Mouse (Mus musculus): ENCODE data around the gene Prdm11. TPM values are rescaled to one million over a fixed set of nuclear protein-coding genes. Genes with fewer than 3 reads are reported as not detected.

The Prdm11 gene
- total and polyA plus RNA-seq, 2 experiments from 2014 or later: 2.6 to 12.2 TPM

- no peak for TF ChIP-seq CTCF (IDR thresholded peaks at IDR 0.05)
- ATAC-seq (ENCODE audit: low FRiP score) (no peak), DNase-seq (ENCODE audit: low spot score) (no peak)
- Histone ChIP-seq H3K9ac (replicated peaks; ENCODE audit: low read length, poor library complexity, severe bottlenecking) (no peak overlapping the region), H3K4me1 (ENCODE audit: insufficient read depth, low read length) (peaks cover 5% of the 10 kb centered on the region; the same call in 1 of the 2 replicates), H3K4me2 (ENCODE audit: low read depth, low read length, poor library complexity, severe bottlenecking) (no peak overlapping the region), H3K4me3 (ENCODE audit: low read depth, low read length) (no peak overlapping the region), H3K27ac (ENCODE audit: low read depth, low read length) (no peak overlapping the region), H3K9me3 (ENCODE audit: low read length) (no peaks in the 10 kb centered on the region), H3K27me3 (ENCODE audit: insufficient read depth, low read length) (no peaks in the 10 kb centered on the region), H3K36me3 (ENCODE audit: insufficient read depth, low read length) (peaks cover 23% of the 10 kb centered on the region)
- 90% methylated on average over 7 of the region's 7 CpGs for WGBS
These were observed 61.5 kb downstream of the Prdm11 start for GRCm38 (mm10) chr2:92984321-92985108.

GRCm38 (mm10) chr2:92983273-92983620 lies 62.7 kb downstream of the Prdm11 start:
- DNase-seq (ENCODE audit: low spot score): no peak
- TF ChIP-seq CTCF (IDR thresholded peaks at IDR 0.05): no peak
- Histone ChIP-seq H3K4me3 (ENCODE audit: low read depth, low read length) (no peak overlapping the region), H3K4me2 (ENCODE audit: low read depth, low read length, poor library complexity, severe bottlenecking) (no peak overlapping the region), H3K27me3 (ENCODE audit: insufficient read depth, low read length) (no peaks in the 10 kb centered on the region), H3K9me3 (ENCODE audit: low read length) (no peaks in the 10 kb centered on the region), H3K27ac (ENCODE audit: low read depth, low read length) (no peak overlapping the region), H3K9ac (replicated peaks; ENCODE audit: low read length, poor library complexity, severe bottlenecking) (no peak overlapping the region), H3K36me3 (ENCODE audit: insufficient read depth, low read length) (peaks cover 30% of the 10 kb centered on the region), H3K4me1 (ENCODE audit: insufficient read depth, low read length) (peaks cover under 1% of the 10 kb centered on the region; the same call in 1 of the 2 replicates)
- no peak for ATAC-seq (ENCODE audit: low FRiP score)
- WGBS: 84% methylated on average over 4 of the region's 4 CpGs

GRCm38 (mm10) chr2:92982591-92983272 lies 63.2 kb downstream of the Prdm11 start:
- TF ChIP-seq CTCF (IDR thresholded peaks at IDR 0.05): no peak
- peaks cover 31% of the 10 kb centered on the region for H3K36me3 ChIP-seq (ENCODE audit: insufficient read depth, low read length)
- H3K9ac ChIP-seq (replicated peaks; ENCODE audit: low read length, poor library complexity, severe bottlenecking): no peak overlapping the region
- no peak overlapping the region for H3K4me3 ChIP-seq (ENCODE audit: low read depth, low read length)
- no peak overlapping the region for H3K4me2 ChIP-seq (ENCODE audit: low read depth, low read length, poor library complexity, severe bottlenecking)
- H3K27ac ChIP-seq (ENCODE audit: low read depth, low read length): no peak overlapping the region
- ATAC-seq (ENCODE audit: low FRiP score) (no peak), DNase-seq (ENCODE audit: low spot score) (no peak)
- H3K4me1 ChIP-seq (ENCODE audit: insufficient read depth, low read length): no peaks in the 10 kb centered on the region
- H3K27me3 ChIP-seq (ENCODE audit: insufficient read depth, low read length): no peaks in the 10 kb centered on the region
- 83% methylated on average over 8 of the region's 8 CpGs for WGBS
- H3K9me3 ChIP-seq (ENCODE audit: low read length): no peaks in the 10 kb centered on the region

GRCm38 (mm10) chr2:92980165-92980564 lies 65.8 kb downstream of the Prdm11 start:
- H3K9me3 ChIP-seq (ENCODE audit: low read length): no peaks in the 10 kb centered on the region
- ATAC-seq (ENCODE audit: low FRiP score) (no peak), DNase-seq (ENCODE audit: low spot score) (no peak)
- H3K4me2 ChIP-seq (ENCODE audit: low read depth, low read length, poor library complexity, severe bottlenecking): no peak overlapping the region
- H3K27ac ChIP-seq (ENCODE audit: low read depth, low read length): no peak overlapping the region
- no peaks in the 10 kb centered on the region for H3K27me3 ChIP-seq (ENCODE audit: insufficient read depth, low read length)
- TF ChIP-seq CTCF (IDR thresholded peaks at IDR 0.05): no peak
- no peak overlapping the region for H3K9ac ChIP-seq (replicated peaks; ENCODE audit: low read length, poor library complexity, severe bottlenecking)
- no peak overlapping the region for H3K4me3 ChIP-seq (ENCODE audit: low read depth, low read length)
- 92% methylated on average over 10 of the region's 10 CpGs for WGBS
- peaks cover 35% of the 10 kb centered on the region for H3K36me3 ChIP-seq (ENCODE audit: insufficient read depth, low read length)
- no peaks in the 10 kb centered on the region for H3K4me1 ChIP-seq (ENCODE audit: insufficient read depth, low read length)

- peaks cover 63% of the 10 kb centered on the region for H3K36me3 ChIP-seq (ENCODE audit: insufficient read depth, low read length)
- 72% methylated on average over 14 of the region's 14 CpGs for WGBS
These were observed 70.8 kb downstream of the Prdm11 start for GRCm38 (mm10) chr2:92975031-92975790.

More at GRCm38 (mm10) chr2:92975031-92975790, 70.8 kb downstream of the Prdm11 start:
- H3K9ac ChIP-seq (replicated peaks; ENCODE audit: low read length, poor library complexity, severe bottlenecking): no peak overlapping the region
- no peak for TF ChIP-seq CTCF (IDR thresholded peaks at IDR 0.05)
- H3K4me3 ChIP-seq (ENCODE audit: low read depth, low read length): no peak overlapping the region
- H3K4me1 ChIP-seq (ENCODE audit: insufficient read depth, low read length): no peaks in the 10 kb centered on the region
- DNase-seq (ENCODE audit: low spot score) (no peak), ATAC-seq (ENCODE audit: low FRiP score) (no peak)
- H3K27me3 ChIP-seq (ENCODE audit: insufficient read depth, low read length): no peaks in the 10 kb centered on the region
- no peaks in the 10 kb centered on the region for H3K9me3 ChIP-seq (ENCODE audit: low read length)
- no peak overlapping the region for H3K4me2 ChIP-seq (ENCODE audit: low read depth, low read length, poor library complexity, severe bottlenecking)
- H3K27ac ChIP-seq (ENCODE audit: low read depth, low read length): no peak overlapping the region

Data from midbrain, postnatal 0 days (tissue).